Mouse (Mus musculus) layer of hippocampus, postnatal 25 days (tissue): Measurements from ENCODE around the gene Bad. TPM values are rescaled to one million over a fixed set of nuclear protein-coding genes. Genes with fewer than 3 reads are reported as not detected.

Source experiments
- DNase-seq, 2 experiments: peaks; one replicate each; pipeline ENCODE4 v3.0.0; 2022; ENCODE audit warnings: mixed read lengths in 2 of 2, low spot score in 1 of 2; ENCODE audit errors: extremely low spot score in 1 of 2
- microRNA-seq, 2 experiments: library from miRNA; unstranded; fragments of <30 nt; microRNA quantifications; one replicate each; pipeline ENCODE4 v1.2.0; 2021
- total RNA-seq, 2 experiments: library from RNA; stranded (reverse); gene quantifications; 2 replicates each; pipeline ENCODE4 v1.2.3; 2021

The Bad gene
- total RNA-seq, 2 experiments from 2014 or later, result 42.7 to 44.5 TPM

DNA sequence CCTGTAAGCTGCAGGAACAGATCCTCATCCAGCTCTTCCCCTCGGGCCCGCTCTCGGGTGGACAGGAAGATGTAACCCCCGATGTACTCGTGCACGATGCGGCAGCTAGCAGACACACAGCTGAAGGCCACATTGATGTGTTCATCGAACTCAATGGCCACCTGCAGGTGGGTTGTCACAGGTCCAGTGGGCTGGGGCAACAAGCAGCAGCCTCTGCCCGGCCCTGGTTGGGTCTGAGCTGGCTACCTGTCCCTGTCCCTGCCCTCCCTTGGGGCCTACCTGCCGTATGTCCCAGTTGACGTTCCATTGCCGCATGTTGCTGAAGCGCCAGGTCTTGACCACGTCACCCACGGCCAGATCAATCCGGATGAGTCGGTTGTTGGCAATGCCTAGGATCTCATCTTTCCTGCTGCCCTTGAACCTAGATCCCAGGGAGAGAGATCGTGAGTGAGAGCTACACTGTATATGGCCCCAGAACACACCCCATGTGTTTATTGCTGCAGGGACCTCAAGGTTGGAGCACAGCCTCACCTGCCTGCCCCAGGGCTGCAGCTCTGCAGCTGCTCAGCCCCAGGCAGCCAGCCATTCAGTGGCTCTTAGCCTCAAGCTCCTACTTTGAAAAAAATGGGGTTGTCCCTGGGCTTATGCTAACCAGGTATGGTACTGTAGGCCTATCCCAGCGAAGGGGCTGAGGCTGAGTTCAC is 57.9 kb downstream of the Bad start:
- DNase-seq, result no peak

Small RNA genes lying within 50 kb of the gene (microRNA-seq; reads per million reads assigned to microRNA genes)
- 6.0 to 9.2 reads per million in 2 experiments for gene Mir6990

Other genes starting within 250 kb of the Bad start
- 10 to 100 TPM; 32.0 to 34.7 TPM for gene Rps6ka4, start 101.2 kb upstream of the Bad start, total RNA-seq
- gene Ccdc88b, start 83.7 kb upstream of the Bad start, total RNA-seq, result 10 to 100 TPM in 1 of 2 experiments, 1 to 10 TPM in 1; 7.5 to 11.9 TPM
- 10 to 100 TPM; 40.7 to 43.9 TPM for gene Trmt112, start 32.2 kb upstream of the Bad start, total RNA-seq
- 100 to 1,000 TPM; 384 to 436 TPM for gene Prdx5, start 31.8 kb upstream of the Bad start, total RNA-seq
- gene Esrra, start 20.0 kb upstream of the Bad start, total RNA-seq, result 10 to 100 TPM; 56.2 to 57.7 TPM
- gene Catsperz, start 16.5 kb upstream of the Bad start, total RNA-seq, result 10 to 100 TPM; 11.0 to 12.1 TPM
- gene Kcnk4, start 7.3 kb upstream of the Bad start, total RNA-seq, result 10 to 100 TPM; 18.4 to 20.2 TPM
- 100 to 1,000 TPM; 103 to 106 TPM for gene Gpr137, start 619 bp downstream of the Bad start, total RNA-seq
- 10 to 100 TPM; 63.3 to 69.8 TPM for gene Ppp1r14b, start 33.1 kb downstream of the Bad start, total RNA-seq
- gene Plcb3, start 34.6 kb downstream of the Bad start, total RNA-seq, result 10 to 100 TPM; 14.8 to 16.0 TPM
- gene Fkbp2, start 38.6 kb downstream of the Bad start, total RNA-seq, result 10 to 100 TPM; 88.6 to 93.9 TPM
- gene Vegfb, start 45.8 kb downstream of the Bad start, total RNA-seq, result 10 to 100 TPM; 83.2 to 85.2 TPM
- gene Dnajc4, start 50.7 kb downstream of the Bad start, total RNA-seq, result 10 to 100 TPM; 21.9 to 23.5 TPM
- 10 to 100 TPM; 13.5 to 14.9 TPM for gene Nudt22, start 54.3 kb downstream of the Bad start, total RNA-seq
- gene Trpt1, start 54.3 kb downstream of the Bad start, total RNA-seq, result 10 to 100 TPM; 16.1 to 18.8 TPM
- gene Fermt3, start 77.6 kb downstream of the Bad start, total RNA-seq, result 1 to 10 TPM; 4.3 to 4.6 TPM
- gene Stip1, start 98.1 kb downstream of the Bad start, total RNA-seq, result 100 to 1,000 TPM; 169 to 202 TPM
- gene Macrod1, start 114.9 kb downstream of the Bad start, total RNA-seq, result 10 to 100 TPM; 16.4 to 22.0 TPM
- 10 to 100 TPM; 18.3 to 21.2 TPM for gene Flrt1, start 163.9 kb downstream of the Bad start, total RNA-seq